Mouse (Mus musculus): ENCODE data around the gene Kcnd3.

- no peak for TF ChIP-seq CTCF (IDR thresholded peaks at IDR 0.05; ENCODE audit: low read depth)
- TF ChIP-seq EP300 (IDR thresholded peaks at IDR 0.05; ENCODE audit: low read depth): no peak
Observed at GRCm38 (mm10) chr3:105402676-105403075, 49.5 kb upstream of the Kcnd3 start.

Measured in liver, postnatal 0 days (tissue).